Mouse (Mus musculus) left cerebral cortex, postnatal 4 days (tissue): ENCODE measurements around the gene Tlnrd1. TPM values are rescaled to one million over a fixed set of nuclear protein-coding genes. Genes with fewer than 3 reads are reported as not detected.

ENCODE experiments used
- DNase-seq: peaks from one replicate; pipeline ENCODE4 v3.0.0-alpha.2; 2022
- intact Hi-C: fragments of 180-260 bp; cut with DNase I; formaldehyde crosslinking; loops from one replicate; pipeline ENCODE4 v1.15.1; 2025
- total RNA-seq, 2 experiments: library from RNA; stranded (reverse); gene quantifications; 2 replicates each; pipeline ENCODE4 v1.2.3; 2021

Tlnrd1 gene
- total RNA-seq, 2 experiments from 2014 or later: 20.5 to 20.7 TPM

DNA sequence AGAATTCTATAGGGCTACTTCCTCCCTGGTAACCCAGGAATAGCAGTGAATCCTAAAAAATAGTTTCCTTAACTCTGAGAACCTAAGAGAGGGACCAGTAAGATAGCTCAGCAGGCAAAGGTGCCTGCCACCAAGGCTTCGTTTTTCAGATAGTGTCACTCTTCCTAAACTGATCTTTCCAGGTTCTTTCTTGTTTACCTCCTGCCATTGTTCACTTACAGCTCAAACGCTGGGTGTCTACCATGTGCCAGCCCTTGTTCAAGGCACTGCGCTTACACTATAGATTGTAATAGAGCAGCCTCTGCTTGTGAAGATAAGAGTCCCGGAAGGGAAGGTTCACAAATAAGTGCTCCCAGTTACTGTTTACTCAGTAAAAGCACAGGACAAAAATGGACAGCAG is 1.7 kb upstream of the Tlnrd1 start:
- no peak for DNase-seq
- intact Hi-C loops: loop anchor here (10.0 kb wide), 2 partner anchors 71 to 321 kb away; no protein-coding TSS in a partner anchor

DNA sequence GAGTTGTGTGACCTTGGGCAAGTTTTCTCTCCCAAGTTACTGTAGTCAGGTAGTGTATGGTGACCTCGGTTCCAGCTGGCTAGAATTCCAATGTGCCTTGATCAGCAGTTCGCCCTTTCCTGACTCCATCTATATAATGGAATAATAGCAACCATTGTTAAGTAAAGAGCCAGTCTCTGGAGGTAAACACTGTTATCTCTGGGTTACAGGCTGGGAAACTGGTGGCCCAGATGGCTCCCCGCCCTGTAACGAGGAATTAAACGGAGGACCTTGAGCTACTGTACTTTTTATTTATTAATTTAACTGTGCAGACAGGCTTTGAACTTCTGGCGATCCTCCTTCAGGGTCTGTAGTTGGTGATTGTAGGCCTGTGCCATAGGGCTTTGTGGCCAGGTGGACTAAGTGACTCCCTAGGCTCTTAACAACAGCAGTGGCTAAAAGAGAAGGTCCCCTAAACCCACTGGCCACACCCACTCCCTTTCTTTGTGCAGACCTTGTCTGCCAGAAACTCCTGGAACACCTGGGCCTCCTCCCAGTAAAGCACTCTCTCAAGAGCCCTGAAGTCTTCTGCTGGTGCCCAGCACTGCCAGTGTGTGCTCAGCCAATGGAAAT is 922 bp upstream of the Tlnrd1 start:
- no peak for DNase-seq
- intact Hi-C loops: loop anchor here (10.0 kb wide), 2 partner anchors 70 to 320 kb away; no protein-coding TSS in a partner anchor

DNA sequence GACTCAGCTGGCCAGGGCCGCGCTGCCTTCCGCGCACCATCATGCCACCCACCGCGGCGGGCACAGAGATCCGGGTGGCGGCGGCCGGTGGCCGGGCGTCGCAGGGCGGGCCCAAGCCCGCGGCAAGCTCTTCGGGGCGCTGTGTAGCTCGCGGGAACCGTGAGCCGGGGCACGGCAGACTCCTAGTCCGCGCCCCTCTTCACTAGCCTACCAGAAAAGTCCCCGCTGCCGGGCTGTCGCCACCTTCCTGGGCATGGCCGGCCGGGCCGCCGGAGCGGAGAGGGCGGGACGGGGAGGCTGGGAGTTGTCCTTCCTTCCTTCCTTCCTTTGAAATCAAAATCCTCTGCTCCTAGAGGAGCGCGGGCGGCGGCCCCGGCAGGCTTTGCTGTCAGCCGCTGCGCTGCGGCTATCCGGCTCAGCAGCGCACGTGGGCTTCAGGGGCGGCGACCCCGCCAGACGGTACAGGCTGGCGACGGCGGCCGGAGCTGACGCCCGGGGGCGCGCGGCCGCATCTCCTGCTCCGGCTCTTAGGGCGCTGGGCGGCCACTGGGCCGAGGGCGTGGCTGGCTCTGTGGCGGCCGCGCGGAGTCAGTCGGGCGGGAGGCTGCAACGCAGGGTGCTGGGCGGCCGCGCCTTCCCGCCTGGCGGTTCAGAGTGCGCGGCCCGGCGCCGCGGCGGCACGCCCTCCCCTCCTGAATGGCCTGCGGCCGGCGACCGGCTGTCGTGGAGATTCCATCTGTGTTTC is 657 bp downstream of the Tlnrd1 start:
- intact Hi-C loops: loop anchor here (10.0 kb wide), 2 partner anchors 69 to 319 kb away; no protein-coding TSS in a partner anchor

DNA sequence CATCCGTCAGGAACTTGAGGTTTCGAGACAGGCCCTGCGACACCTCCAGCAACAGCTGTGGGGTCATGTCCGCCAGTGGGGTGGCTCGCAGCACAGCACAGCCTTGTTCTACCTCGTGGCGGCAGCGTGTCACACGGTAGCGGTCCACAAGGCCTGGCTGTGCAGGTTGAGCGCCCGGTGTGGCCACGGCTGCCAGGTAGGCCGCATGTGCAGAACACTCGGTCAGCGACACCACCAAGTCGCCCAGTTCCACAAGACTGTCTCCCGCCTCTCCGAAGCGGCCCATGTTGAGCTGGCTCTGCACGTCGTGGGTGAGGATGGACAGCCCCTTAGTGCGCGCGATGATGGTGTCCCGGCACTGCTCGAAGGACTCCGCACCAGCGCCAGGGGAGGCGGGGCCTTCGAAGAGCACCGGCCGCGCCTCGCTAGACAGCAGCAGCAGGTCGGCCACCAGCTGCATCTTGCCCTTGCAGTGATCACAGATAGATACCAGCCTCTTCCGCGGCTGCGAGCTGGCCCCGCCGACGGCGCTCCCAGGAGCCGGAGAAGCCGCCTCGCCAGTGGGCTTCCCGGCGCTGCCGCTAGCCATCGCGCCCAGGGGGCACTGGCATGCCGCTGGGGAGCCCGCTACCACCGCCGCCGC is 1.4 kb downstream of the Tlnrd1 start:
- peak; percentile 56 for DNase-seq
- intact Hi-C loops: loop anchor here (10.0 kb wide), 2 partner anchors 68 to 318 kb away; no protein-coding TSS in a partner anchor

More for the DNA sequence above, 657 bp downstream of the Tlnrd1 start:
- DNase-seq: peak; percentile 65

DNA sequence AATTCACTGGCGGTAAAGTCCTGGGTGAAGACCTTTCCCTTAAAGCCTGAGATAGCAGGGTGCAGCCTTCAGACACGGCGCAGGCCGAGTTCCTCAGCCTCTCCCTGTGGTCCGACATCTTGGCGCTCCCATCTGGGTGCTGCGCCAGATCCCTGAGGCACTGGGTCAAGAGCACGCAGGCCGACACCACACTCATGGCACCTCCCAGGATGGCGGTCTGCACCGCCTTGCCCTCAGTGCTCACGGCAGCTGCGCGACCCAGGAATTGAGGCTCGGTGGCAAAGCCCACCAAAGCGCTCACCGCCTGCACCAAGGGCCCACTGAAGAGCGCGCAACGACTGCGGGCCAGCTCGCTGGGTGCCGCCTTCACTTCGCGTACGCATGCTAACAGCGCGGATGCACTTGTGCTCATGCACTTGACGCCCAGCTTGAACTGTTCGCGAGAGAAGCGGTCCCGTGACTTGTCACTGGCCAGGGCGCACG is 1.9 kb downstream of the Tlnrd1 start:
- peak; percentile 18 for DNase-seq

DNA sequence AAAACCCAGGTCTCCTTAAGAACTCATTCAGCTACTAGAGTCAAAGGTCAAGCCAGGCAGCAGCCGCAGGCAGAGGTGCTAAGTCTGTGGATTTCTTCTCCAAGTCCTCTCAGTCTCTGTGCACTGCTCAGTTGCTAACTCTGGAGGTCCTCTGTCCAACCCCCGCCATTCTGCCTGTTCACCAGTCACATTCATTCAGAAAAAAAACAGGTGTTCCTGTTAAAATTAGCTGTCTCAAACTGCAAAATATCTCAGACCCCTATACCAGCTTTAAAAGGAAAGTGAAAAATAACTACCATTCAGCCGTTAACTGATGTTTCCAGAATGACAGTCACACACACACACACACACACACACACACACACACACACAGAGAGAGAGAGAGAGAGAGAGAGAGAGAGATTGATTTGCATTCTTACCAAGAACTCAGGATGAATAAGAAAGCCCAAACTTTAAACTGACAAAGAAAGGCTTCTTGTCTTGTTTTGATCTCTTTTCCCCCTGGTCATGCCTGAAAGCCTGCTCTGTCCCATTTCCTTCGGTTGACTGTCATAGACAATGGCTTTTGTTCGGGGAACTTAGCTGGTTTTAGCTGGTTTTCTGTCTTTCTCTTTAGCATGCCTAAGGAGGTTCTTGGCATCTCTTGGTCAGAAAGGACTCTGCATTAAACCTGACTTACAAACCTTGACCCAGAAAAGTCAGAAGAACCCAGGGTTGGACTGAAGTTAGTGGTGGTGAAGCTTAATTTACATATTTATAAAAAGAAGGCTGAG is 5.2 kb downstream of the Tlnrd1 start:
- intact Hi-C loops: no loop called here
- DNase-seq: no peak

More for the DNA sequence above, 1.9 kb downstream of the Tlnrd1 start:
- intact Hi-C loops: loop anchor here (10.0 kb wide), 2 partner anchors 67 to 317 kb away; no protein-coding TSS in a partner anchor

DNA sequence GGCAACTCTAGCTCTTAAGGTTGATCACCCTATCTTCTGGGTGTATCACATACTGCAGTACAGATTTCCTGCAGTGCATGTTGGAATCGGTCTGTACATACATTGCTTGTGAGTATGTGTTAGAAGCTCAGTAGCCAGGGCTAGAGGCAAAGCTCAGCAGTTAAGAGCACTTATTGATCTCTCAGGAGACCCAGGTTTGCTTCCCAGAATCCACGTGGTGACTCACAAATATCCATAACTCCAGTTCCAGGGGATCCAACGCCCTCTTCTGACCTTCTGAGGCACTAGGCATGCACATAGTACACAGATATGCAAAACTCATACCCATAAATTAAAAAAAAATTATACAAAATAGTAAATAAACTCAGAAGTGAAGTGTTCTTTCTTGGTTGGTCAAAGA is 7.0 kb downstream of the Tlnrd1 start:
- intact Hi-C loops: no loop called here
- DNase-seq: no peak

DNA sequence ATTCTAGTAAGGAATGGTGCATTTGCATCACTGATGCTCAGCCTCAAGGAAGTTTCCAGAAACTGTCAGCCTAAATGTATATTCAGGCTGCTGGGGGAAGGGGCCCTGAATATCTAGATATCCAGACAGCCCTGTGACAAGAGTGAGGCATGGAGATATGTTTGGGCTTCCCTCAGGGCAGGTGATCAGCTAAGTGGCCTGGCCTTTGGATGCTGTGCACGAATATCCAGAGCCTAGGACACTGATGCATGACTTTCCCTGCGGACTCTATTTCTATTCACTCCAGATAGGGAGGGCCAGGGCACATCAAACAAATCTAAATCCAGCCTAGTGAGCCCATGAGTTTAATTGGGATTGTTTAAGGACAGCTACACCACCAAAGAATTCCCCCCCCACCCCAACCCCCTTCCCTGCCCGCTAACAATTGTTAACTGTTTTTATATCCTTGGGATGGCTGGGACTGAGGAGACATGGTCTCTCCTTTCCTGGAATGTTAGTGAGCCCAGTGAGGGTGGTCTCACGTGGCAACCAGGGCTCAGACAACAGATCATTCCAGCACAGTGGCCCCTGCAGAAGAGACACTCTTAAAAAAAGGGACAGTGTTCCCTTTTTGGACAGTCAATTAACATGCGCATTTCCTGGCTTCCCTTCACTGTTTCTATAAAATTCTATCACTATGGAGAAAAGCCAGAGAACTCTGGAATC is 14.1 kb downstream of the Tlnrd1 start:
- intact Hi-C loops: no loop called here
- DNase-seq: no peak

DNA sequence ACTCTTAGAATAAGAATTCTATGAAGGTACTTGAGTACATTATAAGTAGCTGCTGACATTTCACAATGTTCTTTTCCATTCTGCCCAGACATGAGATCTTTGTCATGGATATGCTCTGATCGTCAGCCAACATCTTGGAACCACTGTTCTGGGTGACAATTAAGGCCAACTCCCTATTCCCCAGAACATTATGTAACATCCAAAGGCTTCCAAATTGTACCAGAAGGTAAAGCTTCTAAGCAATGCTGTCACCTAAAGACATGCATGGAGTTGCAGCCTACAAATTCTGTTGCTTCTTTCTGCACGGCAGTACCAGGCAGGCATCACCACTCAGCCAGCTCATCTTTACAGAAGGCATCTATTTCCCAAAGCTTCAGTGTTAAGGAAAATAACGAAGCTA is 15.9 kb downstream of the Tlnrd1 start:
- intact Hi-C loops: no loop called here
- DNase-seq: no peak

DNA sequence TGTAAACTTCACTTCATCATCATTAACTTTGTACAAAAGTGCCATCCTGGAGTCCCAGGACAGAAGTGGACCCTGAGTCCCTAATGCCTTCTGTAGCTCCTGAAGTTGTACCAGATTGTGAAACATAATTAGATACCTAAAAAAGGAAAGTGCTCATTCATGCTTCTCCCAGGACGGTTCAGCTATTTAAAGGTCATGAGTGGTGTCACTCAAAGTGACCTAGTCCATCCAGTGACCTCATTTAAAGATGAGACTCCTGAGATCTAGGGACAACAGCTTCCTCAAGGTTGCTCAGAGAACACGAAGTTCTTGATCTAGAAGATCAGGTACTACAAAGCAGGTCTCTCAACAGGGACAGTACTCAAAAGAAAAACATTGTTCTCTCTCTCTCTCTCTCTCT is 20.6 kb downstream of the Tlnrd1 start:
- DNase-seq: no peak
- intact Hi-C loops: no loop called here

DNA sequence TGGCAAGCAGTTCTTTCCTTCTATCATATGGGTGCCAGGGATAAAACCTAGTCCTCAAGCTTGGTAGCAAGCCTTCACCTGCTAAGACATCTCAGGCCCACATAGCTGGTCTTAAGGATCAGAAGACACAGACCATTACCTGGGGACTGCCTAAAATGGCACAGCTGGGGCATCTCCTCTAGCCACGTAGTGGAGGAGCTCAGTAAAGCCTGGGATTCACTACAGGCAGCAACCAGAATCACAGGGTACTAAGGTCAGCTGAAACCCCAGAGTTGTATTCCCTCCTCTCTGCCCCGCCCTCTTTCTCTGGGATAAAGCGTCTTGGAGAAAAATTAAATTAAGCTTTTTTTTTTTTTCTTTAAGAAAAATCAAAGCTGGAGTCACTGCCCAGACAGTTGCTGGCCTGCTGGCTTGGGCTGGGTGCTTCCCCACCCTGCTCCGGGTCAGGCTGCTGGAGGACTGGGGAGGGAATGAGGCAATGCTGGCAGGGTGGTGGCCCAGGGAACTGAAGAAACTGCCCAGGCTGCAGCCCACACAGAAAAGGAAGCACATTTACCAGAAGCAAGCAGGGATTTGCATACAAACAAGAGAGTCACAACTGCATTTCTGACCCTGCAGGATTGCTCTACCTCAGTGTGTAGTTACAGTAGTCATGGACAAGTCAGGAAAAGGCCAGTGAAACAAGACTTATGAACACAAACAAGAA is 24.6 kb downstream of the Tlnrd1 start:
- intact Hi-C loops: no loop called here
- no peak for DNase-seq

DNA sequence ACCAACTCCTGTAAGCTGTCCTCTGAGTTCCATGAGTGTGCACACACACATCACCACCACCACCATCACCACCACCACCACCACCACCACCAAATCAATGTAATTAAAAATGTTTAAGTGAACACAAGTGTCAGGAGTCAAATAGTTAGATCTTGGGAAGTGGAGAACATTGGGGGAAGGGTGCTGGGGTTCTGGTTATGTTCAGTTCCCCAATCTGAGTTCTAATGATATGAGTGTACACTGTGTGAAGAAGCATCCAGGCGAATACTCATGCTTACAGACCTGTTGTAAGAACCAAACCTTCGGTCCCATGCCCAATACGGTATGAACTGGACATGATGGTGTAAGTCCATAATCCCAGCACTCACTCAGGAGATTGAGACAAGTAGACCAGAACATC is 26.2 kb downstream of the Tlnrd1 start:
- DNase-seq: no peak
- intact Hi-C loops: no loop called here

DNA sequence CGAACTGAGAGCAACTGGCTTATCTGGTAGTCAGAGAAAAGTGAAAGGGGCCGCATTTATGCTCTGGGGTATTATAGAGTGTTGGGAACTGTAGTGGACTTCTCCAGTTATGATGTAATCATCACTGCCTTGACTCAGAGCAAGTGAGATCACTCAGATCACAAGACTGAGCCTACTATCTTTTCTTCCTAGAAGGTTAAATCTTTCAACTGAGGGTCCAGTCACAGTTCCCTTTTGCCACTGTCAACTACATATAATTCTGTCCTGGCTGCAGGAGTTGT is 27.0 kb downstream of the Tlnrd1 start:
- DNase-seq: no peak
- intact Hi-C loops: no loop called here

DNA sequence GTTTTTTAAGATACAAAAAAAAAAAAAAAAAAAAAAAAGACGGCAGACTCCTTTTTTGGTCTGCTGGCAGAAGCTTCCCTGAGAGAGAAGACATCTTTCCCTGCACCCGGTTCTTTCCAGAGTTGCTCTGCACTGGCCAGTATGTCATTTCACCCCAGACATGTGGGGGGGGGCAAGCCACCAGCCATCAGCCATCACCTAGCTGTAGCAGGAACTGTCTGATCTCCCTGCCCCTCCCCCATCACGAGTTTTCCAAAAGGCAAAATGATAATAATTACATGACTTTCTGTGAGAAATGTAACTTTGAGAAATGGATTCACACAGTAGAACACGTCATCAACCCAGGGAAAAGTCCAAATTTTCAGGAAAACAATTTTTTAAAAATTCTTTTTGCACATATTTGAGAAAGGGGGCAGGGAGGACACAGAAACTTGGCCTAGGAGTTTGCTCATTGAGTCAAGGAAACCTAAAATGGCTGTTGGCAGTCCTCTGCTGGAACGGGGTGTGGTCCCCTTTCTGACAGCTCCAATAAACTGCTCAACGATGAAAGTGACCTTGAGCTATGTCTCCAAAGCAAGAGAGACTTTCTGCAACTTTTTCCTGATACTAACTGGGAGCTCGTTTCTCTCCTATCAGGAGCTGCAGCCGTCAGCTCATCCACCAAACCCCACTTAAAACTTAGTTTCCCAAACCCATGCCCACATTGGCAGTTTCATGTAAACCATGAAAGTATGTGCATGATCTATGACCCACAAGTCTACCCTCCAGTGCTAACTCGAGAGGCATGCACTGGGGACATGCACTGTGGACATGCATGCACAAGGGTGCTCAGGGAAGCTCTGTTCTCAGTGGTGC is 27.5 kb downstream of the Tlnrd1 start:
- intact Hi-C loops: no loop called here
- DNase-seq: no peak

DNA sequence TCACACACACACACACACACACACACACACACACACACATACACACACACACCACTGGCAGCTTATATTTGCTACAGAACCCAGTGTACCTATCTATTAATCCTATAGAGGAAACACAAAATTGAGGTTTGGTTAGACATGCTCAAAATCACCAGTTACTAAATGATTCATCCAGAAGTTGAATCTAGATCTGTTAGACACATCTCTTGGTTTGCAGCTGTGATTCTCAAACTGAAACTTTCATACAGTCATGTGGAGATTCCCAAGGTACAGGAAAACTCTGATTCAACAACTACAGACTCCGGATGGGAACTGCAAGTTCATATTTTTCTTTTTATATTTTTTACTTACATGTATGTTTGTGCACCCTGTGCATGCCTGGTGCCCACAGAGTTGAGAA is 28.9 kb downstream of the Tlnrd1 start:
- intact Hi-C loops: no loop called here
- DNase-seq: no peak

DNA sequence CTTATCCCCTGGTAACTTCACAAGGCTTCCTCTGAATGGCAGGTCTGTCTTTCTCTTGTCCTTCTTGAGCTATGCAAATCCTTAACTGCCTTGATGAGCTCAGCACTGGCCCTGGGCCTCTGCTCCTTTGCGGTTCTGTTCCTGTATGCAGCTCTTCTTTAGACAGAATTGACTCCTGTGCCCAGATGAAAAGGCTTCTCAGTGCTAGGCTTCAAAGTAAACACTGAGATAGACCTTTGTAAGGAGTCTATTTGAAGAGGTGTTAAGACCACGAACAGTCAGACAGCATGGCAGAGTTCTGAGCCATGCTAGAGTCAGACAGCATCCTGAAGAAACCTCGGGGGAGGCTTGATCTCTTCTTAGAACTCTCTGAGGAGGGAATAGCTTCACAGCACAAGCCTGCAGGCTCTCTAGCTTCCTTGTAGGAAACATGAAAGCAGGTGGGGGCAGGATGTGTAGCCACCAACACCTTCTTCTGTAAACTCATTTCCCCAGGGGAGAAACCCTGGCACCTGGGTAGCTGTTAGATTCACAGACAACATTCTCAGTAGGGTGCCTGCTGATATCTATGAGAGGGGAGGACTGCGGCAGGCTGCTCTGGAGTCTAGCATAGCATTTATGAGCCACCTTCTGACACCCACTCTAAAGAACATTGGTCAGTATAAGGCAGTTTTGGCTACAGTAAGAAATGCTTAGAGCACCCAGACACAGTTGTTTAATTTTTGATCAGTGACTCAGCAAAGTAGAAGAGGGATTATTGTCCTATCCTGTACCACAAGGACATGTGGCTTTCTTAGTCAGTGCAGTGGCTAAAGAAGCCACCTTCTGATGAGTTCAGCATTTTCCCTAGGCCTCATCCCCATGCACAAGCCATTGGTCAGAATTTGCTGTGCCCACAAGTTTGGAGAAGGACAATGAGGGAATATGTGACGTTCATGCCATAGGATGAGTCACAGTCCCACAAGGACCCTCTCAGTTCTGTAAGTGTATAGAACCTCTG is 31.4 kb downstream of the Tlnrd1 start:
- DNase-seq: no peak
- intact Hi-C loops: no loop called here

DNA sequence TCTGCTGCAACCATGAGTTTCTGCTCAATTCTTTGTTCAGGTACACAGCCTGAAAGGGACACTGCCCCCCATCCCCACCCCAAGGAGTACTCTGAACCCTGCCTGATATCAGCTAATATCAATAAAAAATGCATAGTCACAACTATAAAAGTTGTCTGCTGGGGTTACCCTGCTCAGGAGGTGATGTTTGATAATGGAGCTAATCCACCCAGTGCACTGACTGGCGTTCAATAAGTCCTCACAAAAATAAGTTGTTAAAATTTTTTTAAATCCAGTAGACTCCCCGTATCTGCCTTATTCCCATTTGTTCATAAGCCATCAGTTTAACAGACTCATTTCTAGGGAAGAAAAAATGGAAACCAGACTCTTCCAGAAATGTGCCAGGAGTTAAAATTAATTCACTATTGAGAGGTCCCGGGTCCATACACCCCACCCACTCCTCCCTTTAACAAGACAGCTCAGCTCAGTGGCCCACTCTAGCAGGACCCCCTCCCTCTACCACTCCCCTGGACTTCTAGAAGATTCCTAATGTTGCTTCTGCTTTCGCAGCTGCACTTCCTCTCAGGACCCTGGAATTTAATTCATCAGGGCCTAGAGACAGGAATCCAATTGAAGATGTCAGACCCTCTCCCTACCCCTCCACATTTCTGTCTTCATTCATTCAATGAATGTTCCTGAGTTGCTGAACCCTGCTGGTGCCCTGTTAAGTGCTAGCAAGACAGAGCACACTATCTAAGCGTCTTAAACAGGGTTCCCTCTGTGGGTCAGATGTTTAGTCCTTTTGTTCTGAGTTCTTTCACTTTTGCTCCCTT is 32.3 kb downstream of the Tlnrd1 start:
- no peak for DNase-seq
- intact Hi-C loops: no loop called here
